Mouse (Mus musculus) heart, embryonic 16.5 days (tissue): ENCODE data around the gene Mettl21a. TPM values are rescaled to one million over a fixed set of nuclear protein-coding genes. Genes with fewer than 3 reads are reported as not detected.

Source experiments
- ATAC-seq: fragments of 200-750 bp; cut with Nextera tagmentation; replicated peaks from 2 replicates; pipeline ENCODE4 v1.8.0; 2017; ENCODE audit warnings: moderate number of reproducible peaks; ENCODE audit not compliant: insufficient read depth, low FRiP score; ENCODE audit errors: extremely low read depth
- H3K27ac ChIP-seq: fragments of 300-500 bp; sonication (generic); 2 replicates; pipeline ENCODE4 v1.5.1; 2014; ENCODE audit warnings: mild to moderate bottlenecking, low read length, control low read depth, moderate library complexity
- H3K27me3 ChIP-seq: fragments of 300-500 bp; sonication (generic); 2 replicates; pipeline ENCODE4 v1.6.1; 2014; ENCODE audit warnings: low read length, mixed read lengths; ENCODE audit not compliant: control insufficient read depth, insufficient read depth
- H3K36me3 ChIP-seq: fragments of 300-500 bp; sonication (generic); 2 replicates; pipeline ENCODE4 v1.6.1; 2014; ENCODE audit not compliant: control insufficient read depth, insufficient read depth
- H3K4me1 ChIP-seq: fragments of 300-500 bp; sonication (generic); 2 replicates; pipeline ENCODE4 v1.6.1; 2014; ENCODE audit warnings: low read length, mixed read lengths; ENCODE audit not compliant: control insufficient read depth, insufficient read depth
- H3K4me2 ChIP-seq: fragments of 300-500 bp; sonication (generic); 2 replicates; pipeline ENCODE4 v1.6.1; 2014; ENCODE audit warnings: low read depth, mild to moderate bottlenecking, control low read depth, low read length
- H3K4me3 ChIP-seq: fragments of 300-500 bp; sonication (generic); 2 replicates; pipeline ENCODE4 v1.5.1; 2014; ENCODE audit warnings: mild to moderate bottlenecking, control low read depth, low read length
- H3K9ac ChIP-seq: fragments of 300-500 bp; sonication (generic); 2 replicates; pipeline ENCODE4 v1.6.1; 2014; ENCODE audit warnings: low read length, control low read depth
- H3K9me3 ChIP-seq: fragments of 300-500 bp; sonication (generic); replicated peaks from 2 replicates; pipeline ENCODE4 v1.6.1; 2016; ENCODE audit warnings: low read length; ENCODE audit not compliant: control insufficient read depth
- WGBS: fragments of 180-500 bp; shearing (Covaris S2); extraction: QIAGEN DNeasy Blood & Tissue Kit; methylation state at CpG from one replicate; pipeline ENCODE4 v1.1.7; 2014; 5-methylcytosine and 5-hydroxymethylcytosine counted together
- polyA plus RNA-seq: library from polyadenylated mRNA; unstranded; fragments of >200 nt; fragmentation: Nextera tagmentation; extraction: Ambion mirVana; gene quantifications from 2 replicates; pipeline ENCODE4 v1.2.1, GENCODE M21; 2015

Mettl21a gene
- polyA plus RNA-seq, 1 experiment from 2014 or later, result 14.9 TPM

- no peak overlapping the region for H3K4me3 ChIP-seq
- no peak overlapping the region for H3K9ac ChIP-seq
- no peak for ATAC-seq
- no peak overlapping the region for H3K4me2 ChIP-seq
- H3K27me3 ChIP-seq, result no peaks in the 10 kb centered on the region
- no peaks in the 10 kb centered on the region for H3K36me3 ChIP-seq
- WGBS, result 85% methylated on average over 6 of the region's 6 CpGs
- no peaks in the 10 kb centered on the region for H3K9me3 ChIP-seq
- H3K27ac ChIP-seq, result no peak overlapping the region
- no peaks in the 10 kb centered on the region for H3K4me1 ChIP-seq
Observed at GRCm38 (mm10) chr1:64641069-64641468, 24.0 kb upstream of the Mettl21a start.

GRCm38 (mm10) chr1:64639279-64639678, 22.2 kb upstream of the Mettl21a start:
- no peak overlapping the region for H3K9ac ChIP-seq
- no peaks in the 10 kb centered on the region for H3K4me1 ChIP-seq
- H3K36me3 ChIP-seq, result no peaks in the 10 kb centered on the region
- no peaks in the 10 kb centered on the region for H3K9me3 ChIP-seq
- H3K4me2 ChIP-seq, result no peak overlapping the region
- no peak overlapping the region for H3K27ac ChIP-seq
- H3K4me3 ChIP-seq, result no peak overlapping the region
- no peaks in the 10 kb centered on the region for H3K27me3 ChIP-seq
- no peak for ATAC-seq
- WGBS, result 80% methylated on average over 6 of the region's 6 CpGs

- no peak overlapping the region for H3K27ac ChIP-seq
- ATAC-seq, result no peak
- no peak overlapping the region for H3K4me2 ChIP-seq
- no peaks in the 10 kb centered on the region for H3K36me3 ChIP-seq
- H3K27me3 ChIP-seq, result no peaks in the 10 kb centered on the region
- WGBS, result 27% methylated on average over 2 of the region's 2 CpGs
- H3K4me1 ChIP-seq, result peaks cover 4% of the 10 kb centered on the region; the same call in 1 of the 2 replicates
- H3K4me3 ChIP-seq, result no peak overlapping the region
- H3K9ac ChIP-seq, result no peak overlapping the region
- no peaks in the 10 kb centered on the region for H3K9me3 ChIP-seq
Observed at GRCm38 (mm10) chr1:64635624-64636023, 18.6 kb upstream of the Mettl21a start.

- 63% methylated on average over 3 of the region's 3 CpGs for WGBS
- H3K9me3 ChIP-seq, result no peaks in the 10 kb centered on the region
- H3K27me3 ChIP-seq, result no peaks in the 10 kb centered on the region
- H3K36me3 ChIP-seq, result no peaks in the 10 kb centered on the region
- no peak overlapping the region for H3K27ac ChIP-seq
- no peak for ATAC-seq
- H3K9ac ChIP-seq, result no peak overlapping the region
- H3K4me3 ChIP-seq, result no peak overlapping the region
- peaks cover 4% of the 10 kb centered on the region; the same call in 1 of the 2 replicates for H3K4me1 ChIP-seq
- H3K4me2 ChIP-seq, result no peak overlapping the region
Observed at GRCm38 (mm10) chr1:64633237-64633636, 16.2 kb upstream of the Mettl21a start.

DNA sequence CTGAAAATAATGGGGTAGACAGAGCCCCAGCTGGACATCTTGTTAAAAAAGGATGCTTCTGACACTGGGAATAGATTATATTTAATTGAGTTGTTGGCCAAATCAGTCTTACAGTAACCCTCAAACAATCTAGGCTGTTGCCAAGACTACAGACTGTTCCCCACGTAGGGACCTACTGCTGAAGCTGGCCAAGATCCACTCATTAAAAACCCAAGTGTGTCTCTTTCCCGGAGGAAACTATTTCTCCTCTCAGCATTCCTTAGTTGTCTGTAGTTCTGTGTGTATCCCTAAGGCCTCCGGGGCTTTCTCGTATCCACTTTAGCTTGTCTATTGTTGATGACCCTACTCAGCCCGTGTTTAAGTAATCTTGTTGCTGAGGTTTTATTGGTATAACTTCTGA, 14.5 kb upstream of the Mettl21a start:
- WGBS, result 62% methylated on average over 5 of the region's 5 CpGs
- Histone ChIP-seq H3K27ac (no peak overlapping the region), H3K9me3 (no peaks in the 10 kb centered on the region), H3K4me2 (no peak overlapping the region), H3K36me3 (no peaks in the 10 kb centered on the region), H3K4me3 (no peak overlapping the region), H3K27me3 (no peaks in the 10 kb centered on the region), H3K4me1 (peaks cover 4% of the 10 kb centered on the region; the same call in 1 of the 2 replicates), H3K9ac (no peak overlapping the region)
- no peak for ATAC-seq

- Histone ChIP-seq H3K4me1 (no peaks in the 10 kb centered on the region), H3K4me3 (no peak overlapping the region), H3K27me3 (no peaks in the 10 kb centered on the region), H3K27ac (no peak overlapping the region), H3K9ac (no peak overlapping the region), H3K4me2 (no peak overlapping the region), H3K9me3 (no peaks in the 10 kb centered on the region), H3K36me3 (no peaks in the 10 kb centered on the region)
- ATAC-seq, result no peak
Observed at GRCm38 (mm10) chr1:64625214-64625613, 8.2 kb upstream of the Mettl21a start.

DNA sequence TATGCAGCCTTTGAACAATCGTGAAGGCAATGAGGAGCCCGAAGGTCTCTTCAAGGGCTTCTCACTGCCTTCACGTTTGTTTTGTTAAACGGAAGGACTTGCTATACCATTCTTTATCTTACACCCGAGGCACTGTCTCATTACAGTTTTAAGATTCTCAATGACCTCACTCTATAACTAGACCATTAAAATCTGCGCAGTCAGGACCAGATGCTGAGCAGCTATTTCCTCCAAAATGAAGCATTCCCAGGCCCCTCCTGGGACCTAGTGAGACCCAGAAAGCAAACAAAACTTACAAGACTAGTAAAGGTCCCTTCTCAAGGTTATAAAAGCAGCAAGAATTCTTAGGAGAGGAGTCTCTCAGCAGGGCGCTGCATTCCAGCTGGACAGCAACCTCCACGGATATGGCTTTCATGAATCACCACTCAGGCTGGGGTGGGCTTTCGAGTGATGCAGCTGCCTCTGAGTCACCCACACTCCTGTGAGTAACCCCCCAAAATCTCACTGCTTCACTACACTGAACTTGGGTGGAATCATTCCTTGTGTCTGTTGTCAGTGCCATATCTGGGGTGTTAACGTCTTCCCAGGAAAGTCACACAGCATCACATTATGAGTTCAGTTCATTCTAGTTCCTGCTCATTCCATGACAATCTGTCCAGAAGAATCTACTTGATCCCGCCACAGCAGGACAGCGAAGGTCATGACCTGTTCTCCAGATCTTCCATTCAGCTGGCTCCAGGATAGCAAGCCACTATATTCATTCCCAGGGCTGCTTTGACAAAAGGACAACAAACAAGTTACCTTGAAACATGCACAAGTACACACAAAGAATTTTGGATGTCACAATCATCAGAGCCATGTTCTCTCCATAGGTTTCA, 6.8 kb upstream of the Mettl21a start:
- no peak overlapping the region for H3K4me3 ChIP-seq
- no peak overlapping the region for H3K4me2 ChIP-seq
- H3K9ac ChIP-seq, result no peak overlapping the region
- ATAC-seq, result no peak
- WGBS, result 49% methylated on average over 12 of the region's 12 CpGs
- no peak overlapping the region for H3K27ac ChIP-seq
- H3K9me3 ChIP-seq, result no peaks in the 10 kb centered on the region
- no peaks in the 10 kb centered on the region for H3K4me1 ChIP-seq
- H3K36me3 ChIP-seq, result no peaks in the 10 kb centered on the region
- H3K27me3 ChIP-seq, result no peaks in the 10 kb centered on the region

- no peak for ATAC-seq
- Histone ChIP-seq H3K4me1 (peaks cover 13% of the 10 kb centered on the region; the same call in 1 of the 2 replicates), H3K4me2 (no peak overlapping the region), H3K9ac (no peak overlapping the region), H3K27ac (no peak overlapping the region), H3K4me3 (no peak overlapping the region), H3K36me3 (no peaks in the 10 kb centered on the region), H3K27me3 (no peaks in the 10 kb centered on the region), H3K9me3 (no peaks in the 10 kb centered on the region)
- whole genome bisulfite sequencing, result 69% methylated on average over 5 of the region's 5 CpGs
Observed at GRCm38 (mm10) chr1:64621116-64621515, 4.1 kb upstream of the Mettl21a start.

GRCm38 (mm10) chr1:64618226-64618625, 1.2 kb upstream of the Mettl21a start:
- peak overlapping the region; percentile 91 for H3K4me2 ChIP-seq
- ATAC-seq, result no peak
- peaks cover 13% of the 10 kb centered on the region; the same call in 1 of the 2 replicates for H3K4me1 ChIP-seq
- H3K27ac ChIP-seq, result no peak overlapping the region; the same call in 1 of the 2 replicates
- WGBS, result 52% methylated on average over 3 of the region's 3 CpGs
- peak overlapping the region; percentile 95 for H3K9ac ChIP-seq
- no peaks in the 10 kb centered on the region for H3K36me3 ChIP-seq
- peak overlapping the region; percentile 88 for H3K4me3 ChIP-seq
- no peaks in the 10 kb centered on the region for H3K27me3 ChIP-seq
- no peaks in the 10 kb centered on the region for H3K9me3 ChIP-seq
